Mouse (Mus musculus) olfactory bulb, adult 2 months (tissue): ENCODE results near the gene Mob3b. TPM values are rescaled to one million over a fixed set of nuclear protein-coding genes. Genes with fewer than 3 reads are reported as not detected.

ENCODE experiments used
- H3K27ac ChIP-seq: fragments of 200-500 bp; 2 replicates; pipeline ENCODE4 v1.5.1; 2012; ENCODE audit warnings: low read depth, low read length; ENCODE audit not compliant: insufficient read depth
- H3K4me1 ChIP-seq: fragments of 200-500 bp; 2 replicates; pipeline ENCODE4 v1.6.1; 2012; ENCODE audit warnings: low read length; ENCODE audit not compliant: control insufficient read depth, insufficient read depth
- H3K4me3 ChIP-seq: fragments of 200-500 bp; 2 replicates; pipeline ENCODE4 v1.5.1; 2012; ENCODE audit warnings: mild to moderate bottlenecking, low read depth, low read length, moderate library complexity; ENCODE audit not compliant: insufficient read depth
- CTCF ChIP-seq: fragments of 200-500 bp; IDR thresholded peaks from 2 replicates; pipeline ENCODE4 v1.5.1; 2012; ENCODE audit warnings: low read depth, mild to moderate bottlenecking, low read length, moderate library complexity; ENCODE audit not compliant: insufficient read depth
- POLR2A ChIP-seq: fragments of 200-500 bp; IDR thresholded peaks from 2 replicates; pipeline ENCODE4 v1.6.1; 2012; ENCODE audit warnings: mild to moderate bottlenecking, low read depth, low read length, moderate library complexity; ENCODE audit not compliant: insufficient read depth
- WGBS: fragments of 180-500 bp; shearing (Covaris S2); methylation state at CpG from one replicate; pipeline ENCODE4 v1.1.7; 2018; 5-methylcytosine and 5-hydroxymethylcytosine counted together
- polyA plus RNA-seq: library from polyadenylated mRNA; stranded (reverse); fragments of >200 nt; gene quantifications from 2 replicates; pipeline ENCODE4 v1.2.4, GENCODE M21; 2012; ENCODE audit warnings: low replicate concordance; ENCODE audit not compliant: missing spikeins, insufficient read depth, insufficient read length

The Mob3b gene
- polyA plus RNA-seq, 1 experiment, result not detected

GRCm38 (mm10) chr4:35135806-35136205, 21.5 kb downstream of the Mob3b start:
- H3K4me1 ChIP-seq, result peaks cover 4% of the 10 kb centered on the region
- 76% methylated on average over 4 of the region's 4 CpGs for WGBS
- no peak overlapping the region for H3K27ac ChIP-seq
- H3K4me3 ChIP-seq, result no peak overlapping the region
- TF ChIP-seq POLR2A, result no peak
- no peak for TF ChIP-seq CTCF

- 96% methylated on average over 15 of the region's 15 CpGs for WGBS
- TF ChIP-seq CTCF (no peak), POLR2A (no peak)
Measured at GRCm38 (mm10) chr4:35134846-35135611, 22.3 kb downstream of the Mob3b start.

DNA sequence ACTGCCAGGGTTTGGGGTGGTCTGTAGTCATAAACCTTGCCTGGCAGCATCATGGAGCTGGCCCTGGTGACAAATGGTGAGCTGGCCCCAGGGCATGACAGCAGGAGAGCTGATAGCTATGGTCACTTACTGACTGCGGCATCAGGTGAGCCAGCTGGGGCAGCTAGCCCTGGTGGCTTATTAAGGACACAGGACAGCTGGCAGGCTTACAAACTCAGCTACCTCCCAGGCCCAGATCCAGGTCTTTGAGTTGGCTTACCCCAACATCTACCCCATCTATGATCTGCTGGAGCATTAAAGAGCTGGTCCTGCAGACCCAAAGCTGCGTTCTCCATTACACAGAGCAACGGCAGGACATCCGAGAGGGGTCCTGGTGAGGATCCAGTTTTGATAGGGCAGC, 23.9 kb downstream of the Mob3b start:
- TF ChIP-seq CTCF (no peak), POLR2A (no peak)
- Histone ChIP-seq H3K4me1 (peaks cover 4% of the 10 kb centered on the region), H3K27ac (no peak overlapping the region), H3K4me3 (no peak overlapping the region)
- WGBS, result 90% methylated on average over 4 of the region's 4 CpGs

More at GRCm38 (mm10) chr4:35134846-35135611, 22.3 kb downstream of the Mob3b start:
- Histone ChIP-seq H3K27ac (no peak overlapping the region), H3K4me3 (no peak overlapping the region), H3K4me1 (peaks cover 4% of the 10 kb centered on the region)

- WGBS, result 95% methylated on average over 4 of the region's 4 CpGs
- peaks cover 2% of the 10 kb centered on the region; the same call in 1 of the 2 replicates for H3K4me1 ChIP-seq
- no peak for TF ChIP-seq POLR2A
- TF ChIP-seq CTCF, result no peak
- H3K4me3 ChIP-seq, result no peak overlapping the region
- no peak overlapping the region for H3K27ac ChIP-seq
Measured at GRCm38 (mm10) chr4:35131592-35131991, 25.7 kb downstream of the Mob3b start.

GRCm38 (mm10) chr4:35130411-35130948, 26.8 kb downstream of the Mob3b start:
- no peak overlapping the region for H3K27ac ChIP-seq
- 71% methylated on average over 6 of the region's 6 CpGs for WGBS
- H3K4me1 ChIP-seq, result peaks cover 2% of the 10 kb centered on the region; the same call in 1 of the 2 replicates
- no peak overlapping the region for H3K4me3 ChIP-seq
- TF ChIP-seq POLR2A (no peak), CTCF (no peak)

- no peak for TF ChIP-seq CTCF
- TF ChIP-seq POLR2A, result no peak
- 65% methylated on average over 6 of the region's 6 CpGs for WGBS
Measured at GRCm38 (mm10) chr4:35127759-35128158, 29.5 kb downstream of the Mob3b start.

GRCm38 (mm10) chr4:35126776-35127175, 30.5 kb downstream of the Mob3b start:
- Histone ChIP-seq H3K27ac (no peak overlapping the region), H3K4me1 (peaks cover 14% of the 10 kb centered on the region), H3K4me3 (no peak overlapping the region)
- TF ChIP-seq CTCF (no peak), POLR2A (no peak)
- 79% methylated on average over 9 of the region's 9 CpGs for WGBS

More at GRCm38 (mm10) chr4:35127759-35128158, 29.5 kb downstream of the Mob3b start:
- H3K4me1 ChIP-seq, result peaks cover 6% of the 10 kb centered on the region; the same call in 1 of the 2 replicates
- H3K27ac ChIP-seq, result no peak overlapping the region
- H3K4me3 ChIP-seq, result no peak overlapping the region

- TF ChIP-seq CTCF (no peak), POLR2A (no peak)
- no peak overlapping the region for H3K4me3 ChIP-seq
- WGBS, result 41% methylated on average over 6 of the region's 6 CpGs
- peaks cover 19% of the 10 kb centered on the region for H3K4me1 ChIP-seq
- no peak overlapping the region for H3K27ac ChIP-seq
Measured at GRCm38 (mm10) chr4:35125299-35125777, 31.9 kb downstream of the Mob3b start.

DNA sequence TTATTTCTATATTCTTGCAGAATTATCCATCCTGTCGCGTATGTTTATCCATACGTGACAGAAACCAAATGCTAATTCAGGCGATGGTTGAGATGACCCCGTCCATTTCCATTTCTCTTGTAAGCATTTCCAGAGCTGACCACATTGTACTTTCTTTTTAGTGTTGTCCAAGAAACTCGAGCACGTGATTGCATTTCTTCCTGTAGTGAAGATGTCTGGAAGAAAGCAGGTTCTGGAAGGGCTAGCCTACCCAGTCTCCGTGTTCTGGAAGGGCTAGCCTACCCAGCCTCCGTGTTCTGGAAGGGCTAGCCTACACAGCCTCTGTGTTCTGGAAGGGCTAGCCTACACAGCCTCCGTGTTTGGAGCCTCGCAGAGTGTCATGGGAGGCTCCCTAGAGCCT, 33.3 kb downstream of the Mob3b start:
- TF ChIP-seq POLR2A (no peak), CTCF (no peak)
- H3K27ac ChIP-seq, result no peak overlapping the region
- H3K4me3 ChIP-seq, result no peak overlapping the region
- WGBS, result 76% methylated on average over 11 of the region's 11 CpGs
- peaks cover 19% of the 10 kb centered on the region for H3K4me1 ChIP-seq
